Mouse (Mus musculus) embryonic facial prominence, embryonic 15.5 days (tissue): ENCODE results near the gene Nln. TPM values are rescaled to one million over a fixed set of nuclear protein-coding genes. Genes with fewer than 3 reads are reported as not detected.
A peak's percentile ranks its signal among the peaks of the same experiment; 100 is the strongest.

ENCODE experiments used
- ATAC-seq: fragments of 200-750 bp; cut with Nextera tagmentation; 2 replicates; pipeline ENCODE4 v1.8.0; 2017; ENCODE audit warnings: low read depth, moderate TSS enrichment; ENCODE audit not compliant: insufficient number of reproducible peaks, low FRiP score, low TSS enrichment
- H3K27ac ChIP-seq: fragments of 300-500 bp; sonication (generic); replicated peaks from 2 replicates; pipeline ENCODE4 v1.5.1; 2015; ENCODE audit warnings: mild to moderate bottlenecking, inconsistent platforms
- H3K27me3 ChIP-seq: fragments of 300-500 bp; sonication (generic); 2 replicates; pipeline ENCODE4 v1.6.1; 2015; ENCODE audit warnings: inconsistent platforms
- H3K36me3 ChIP-seq: fragments of 300-500 bp; sonication (generic); 2 replicates; pipeline ENCODE4 v1.6.1; 2015; ENCODE audit warnings: mild to moderate bottlenecking, inconsistent platforms
- H3K4me1 ChIP-seq: fragments of 300-500 bp; sonication (generic); 2 replicates; pipeline ENCODE4 v1.6.1; 2015; ENCODE audit warnings: inconsistent platforms
- H3K4me2 ChIP-seq: fragments of 300-500 bp; sonication (generic); replicated peaks from 2 replicates; pipeline ENCODE4 v1.6.1; 2015; ENCODE audit warnings: mild to moderate bottlenecking, inconsistent platforms
- H3K4me3 ChIP-seq: fragments of 300-500 bp; sonication (generic); replicated peaks from 2 replicates; pipeline ENCODE4 v1.5.1; 2015; ENCODE audit warnings: mild to moderate bottlenecking, inconsistent platforms
- H3K9ac ChIP-seq: fragments of 300-500 bp; sonication (generic); 2 replicates; pipeline ENCODE4 v1.6.1; 2015; ENCODE audit warnings: inconsistent platforms
- H3K9me3 ChIP-seq: fragments of 300-500 bp; sonication (generic); replicated peaks from 2 replicates; pipeline ENCODE4 v1.6.1; 2016; ENCODE audit warnings: inconsistent platforms
- WGBS: fragments of 180-500 bp; shearing (Covaris S2); methylation state at CpG from one replicate; pipeline ENCODE4 v1.1.7; 2015; 5-methylcytosine and 5-hydroxymethylcytosine counted together
- polyA plus RNA-seq: library from polyadenylated mRNA; unstranded; fragments of >200 nt; fragmentation: Nextera tagmentation; extraction: Ambion mirVana; gene quantifications from 2 replicates; pipeline ENCODE4 v1.2.1, GENCODE M21; 2015

Gene Nln
- polyA plus RNA-seq, 1 experiment from 2014 or later: 18.8 TPM

GRCm38 (mm10) chr13:104065649-104066347 lies 43.6 kb downstream of the Nln start:
- Histone ChIP-seq H3K27me3 (no peaks in the 10 kb centered on the region), H3K4me1 (peaks cover 8% of the 10 kb centered on the region; the same call in 1 of the 2 replicates), H3K9me3 (no peaks in the 10 kb centered on the region), H3K27ac (no peak overlapping the region), H3K9ac (no peak overlapping the region), H3K4me2 (no peak overlapping the region), H3K4me3 (no peak overlapping the region), H3K36me3 (0 out of 2 replicates have a peak, but pooled peaks cover 3% of the 10 kb centered on the region)
- ATAC-seq: no peak
- 45% methylated on average over 2 of the region's 2 CpGs for WGBS

- no peaks in the 10 kb centered on the region for H3K9me3 ChIP-seq
- no peak overlapping the region for H3K27ac ChIP-seq
- 0 out of 2 replicates have a peak, but pooled peaks have one; percentile 19 for ATAC-seq
- peaks cover 8% of the 10 kb centered on the region; the same call in 1 of the 2 replicates for H3K4me1 ChIP-seq
- no peak overlapping the region for H3K4me2 ChIP-seq
- H3K9ac ChIP-seq: no peak overlapping the region
- 37% methylated on average over 9 of the region's 9 CpGs for WGBS
- no peaks in the 10 kb centered on the region for H3K27me3 ChIP-seq
- no peaks in the 10 kb centered on the region for H3K36me3 ChIP-seq
- no peak overlapping the region for H3K4me3 ChIP-seq
Measured at GRCm38 (mm10) chr13:104063061-104063460, 46.4 kb downstream of the Nln start.

- Histone ChIP-seq H3K27ac (no peak overlapping the region), H3K4me2 (no peak overlapping the region), H3K4me3 (no peak overlapping the region), H3K4me1 (peaks cover 8% of the 10 kb centered on the region; the same call in 1 of the 2 replicates), H3K36me3 (no peaks in the 10 kb centered on the region), H3K9me3 (no peaks in the 10 kb centered on the region), H3K27me3 (no peaks in the 10 kb centered on the region), H3K9ac (no peak overlapping the region)
- 47% methylated on average over 2 of the region's 2 CpGs for WGBS
- no peak for ATAC-seq
Measured at GRCm38 (mm10) chr13:104061975-104062750, 47.3 kb downstream of the Nln start.

GRCm38 (mm10) chr13:104060231-104060630 lies 49.2 kb downstream of the Nln start:
- WGBS: 67% methylated on average over 1 of the region's 1 CpGs
- Histone ChIP-seq H3K4me3 (no peak overlapping the region), H3K4me2 (no peak overlapping the region), H3K36me3 (no peaks in the 10 kb centered on the region), H3K27me3 (no peaks in the 10 kb centered on the region), H3K9ac (no peak overlapping the region), H3K27ac (no peak overlapping the region), H3K9me3 (no peaks in the 10 kb centered on the region), H3K4me1 (peaks cover 8% of the 10 kb centered on the region; the same call in 1 of the 2 replicates)
- no peak for ATAC-seq

GRCm38 (mm10) chr13:104059536-104059935 lies 49.9 kb downstream of the Nln start:
- Histone ChIP-seq H3K4me1 (peaks cover 8% of the 10 kb centered on the region; the same call in 1 of the 2 replicates), H3K27ac (no peak overlapping the region), H3K9me3 (no peaks in the 10 kb centered on the region), H3K27me3 (no peaks in the 10 kb centered on the region), H3K4me2 (no peak overlapping the region), H3K4me3 (no peak overlapping the region), H3K9ac (no peak overlapping the region), H3K36me3 (no peaks in the 10 kb centered on the region)
- no peak for ATAC-seq
- 86% methylated on average over 4 of the region's 4 CpGs for WGBS

- WGBS: 91% methylated on average over 9 of the region's 9 CpGs
- Histone ChIP-seq H3K9me3 (no peaks in the 10 kb centered on the region), H3K27ac (no peak overlapping the region), H3K9ac (no peak overlapping the region), H3K4me3 (no peak overlapping the region), H3K36me3 (no peaks in the 10 kb centered on the region), H3K4me1 (peaks cover 8% of the 10 kb centered on the region; the same call in 1 of the 2 replicates), H3K4me2 (no peak overlapping the region), H3K27me3 (no peaks in the 10 kb centered on the region)
- ATAC-seq: no peak
Measured at GRCm38 (mm10) chr13:104058761-104059160, 50.7 kb downstream of the Nln start.

- WGBS: 88% methylated on average over 9 of the region's 9 CpGs
- H3K9ac ChIP-seq: no peak overlapping the region
- H3K4me2 ChIP-seq: no peak overlapping the region
- H3K36me3 ChIP-seq: no peaks in the 10 kb centered on the region
- no peaks in the 10 kb centered on the region for H3K27me3 ChIP-seq
- H3K9me3 ChIP-seq: no peaks in the 10 kb centered on the region
- H3K4me1 ChIP-seq: no peaks in the 10 kb centered on the region
- no peak overlapping the region for H3K27ac ChIP-seq
- ATAC-seq: no peak
- H3K4me3 ChIP-seq: no peak overlapping the region
Measured at GRCm38 (mm10) chr13:104052271-104052753, 57.1 kb downstream of the Nln start.

GRCm38 (mm10) chr13:104048835-104049234 lies 60.6 kb downstream of the Nln start:
- Histone ChIP-seq H3K4me1 (no peaks in the 10 kb centered on the region), H3K4me3 (no peak overlapping the region), H3K27ac (no peak overlapping the region), H3K36me3 (no peaks in the 10 kb centered on the region), H3K27me3 (no peaks in the 10 kb centered on the region), H3K9me3 (no peaks in the 10 kb centered on the region), H3K9ac (no peak overlapping the region), H3K4me2 (no peak overlapping the region)
- no peak for ATAC-seq
- 51% methylated on average over 3 of the region's 3 CpGs for WGBS

- H3K4me2 ChIP-seq: no peak overlapping the region
- no peak overlapping the region for H3K27ac ChIP-seq
- 84% methylated on average over 4 of the region's 4 CpGs for WGBS
- no peak overlapping the region for H3K9ac ChIP-seq
- H3K9me3 ChIP-seq: no peaks in the 10 kb centered on the region
- no peaks in the 10 kb centered on the region for H3K4me1 ChIP-seq
- no peaks in the 10 kb centered on the region for H3K27me3 ChIP-seq
- H3K36me3 ChIP-seq: no peaks in the 10 kb centered on the region
- no peak for ATAC-seq
- H3K4me3 ChIP-seq: no peak overlapping the region
Measured at GRCm38 (mm10) chr13:104045108-104045507, 64.3 kb downstream of the Nln start.

GRCm38 (mm10) chr13:104044332-104044731 lies 65.1 kb downstream of the Nln start:
- Histone ChIP-seq H3K4me2 (no peak overlapping the region), H3K4me3 (no peak overlapping the region), H3K27me3 (no peaks in the 10 kb centered on the region), H3K9me3 (no peaks in the 10 kb centered on the region), H3K27ac (no peak overlapping the region), H3K9ac (no peak overlapping the region), H3K36me3 (no peaks in the 10 kb centered on the region), H3K4me1 (no peaks in the 10 kb centered on the region)
- no peak for ATAC-seq
- 86% methylated on average over 4 of the region's 4 CpGs for WGBS

GRCm38 (mm10) chr13:104042738-104043137 lies 66.7 kb downstream of the Nln start:
- Histone ChIP-seq H3K27me3 (no peaks in the 10 kb centered on the region), H3K9ac (no peak overlapping the region), H3K4me3 (no peak overlapping the region), H3K4me1 (peaks cover 14% of the 10 kb centered on the region), H3K4me2 (no peak overlapping the region), H3K36me3 (no peaks in the 10 kb centered on the region), H3K27ac (no peak overlapping the region), H3K9me3 (no peaks in the 10 kb centered on the region)
- ATAC-seq: no peak
- 67% methylated on average over 8 of the region's 8 CpGs for WGBS
